Mouse (Mus musculus): ENCODE measurements at regions not wholly inside any gene's neighbourhood (a gene's known extent, or its start where the extent isn't known, plus 50 kb on each side); places are given as distances from the start of the nearest gene placed in this dataset.

DNA sequence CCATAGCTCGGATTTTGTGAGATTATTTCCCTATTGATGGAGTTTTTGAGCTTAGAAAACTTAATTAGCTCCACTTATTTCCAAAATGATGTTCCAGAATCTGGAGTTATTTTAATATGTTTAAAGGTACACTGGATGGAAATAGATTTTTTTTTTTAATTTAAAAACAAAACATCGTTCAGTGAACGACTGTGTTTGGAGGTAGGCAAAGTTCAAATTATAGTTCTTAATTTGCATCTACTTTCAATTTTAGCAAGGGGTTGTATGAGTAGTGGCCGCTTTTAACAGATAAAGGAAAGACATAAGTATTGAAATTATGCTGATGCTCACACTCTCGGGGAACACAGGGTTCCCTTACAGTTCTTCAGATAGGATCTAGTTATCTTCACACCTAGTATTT, 284.6 kb upstream of the Adgrl2 start:
- no peak for TF ChIP-seq CTCF (IDR thresholded peaks at IDR 0.05)
- H3K27ac ChIP-seq, result no peak overlapping the region
- H3K4me3 ChIP-seq, result peak overlapping the region; percentile 32
- intact Hi-C loops (cut with DNase I), result no loop called here
- no peak for DNase-seq

- H3K4me3 ChIP-seq, result peak overlapping the region; percentile 32
- TF ChIP-seq CTCF (IDR thresholded peaks at IDR 0.05), result no peak
- H3K27ac ChIP-seq, result no peak overlapping the region
- no peak for DNase-seq
- intact Hi-C loops (cut with DNase I), result no loop called here
Observed at GRCm38 (mm10) chr3:149273993-149274692, 283.8 kb upstream of the Adgrl2 start.

- no peak; the same call in 1 of the 2 replicates for TF ChIP-seq CTCF (IDR thresholded peaks at IDR 0.05)
- Histone ChIP-seq H3K4me3 (no peak overlapping the region), H3K27ac (no peak overlapping the region)
- intact Hi-C loops (cut with DNase I), result no loop called here
- DNase-seq, result no peak
Observed at GRCm38 (mm10) chr3:149270459-149270858, 280.1 kb upstream of the Adgrl2 start.

DNA sequence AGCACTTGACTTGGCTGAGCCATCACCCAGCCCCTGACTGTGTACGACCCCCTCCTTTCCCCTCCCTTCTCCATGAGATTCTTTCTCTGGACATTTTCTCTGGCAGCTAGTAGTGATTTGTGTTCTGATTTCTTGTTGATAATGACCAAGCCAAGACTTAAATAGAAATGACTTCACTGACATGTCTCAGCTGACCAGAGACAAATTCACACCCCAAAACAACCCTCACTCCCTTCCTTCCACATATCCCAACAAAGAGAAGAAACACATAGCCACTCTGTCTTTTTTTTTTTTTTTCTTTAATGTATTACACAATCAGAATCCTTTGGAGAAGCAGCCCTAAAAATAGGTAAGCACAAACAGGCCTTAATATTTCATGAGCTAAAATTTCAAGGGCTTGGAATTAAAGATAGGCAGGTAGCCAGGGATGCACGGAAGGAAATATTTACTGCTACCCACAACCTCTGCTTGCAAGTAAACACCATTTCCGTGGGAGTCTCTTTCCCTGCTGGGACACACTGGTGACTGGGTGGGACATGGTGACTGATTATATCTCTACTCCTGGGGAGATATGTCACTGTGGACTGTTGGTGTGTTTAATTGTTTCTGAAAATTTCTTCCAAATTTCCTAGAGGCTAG, 272.1 kb upstream of the Adgrl2 start:
- H3K27ac ChIP-seq, result no peak overlapping the region
- no peak overlapping the region for H3K4me3 ChIP-seq
- TF ChIP-seq CTCF (IDR thresholded peaks at IDR 0.05), result no peak
- no peak for DNase-seq
- intact Hi-C loops (cut with DNase I), result no loop called here

DNA sequence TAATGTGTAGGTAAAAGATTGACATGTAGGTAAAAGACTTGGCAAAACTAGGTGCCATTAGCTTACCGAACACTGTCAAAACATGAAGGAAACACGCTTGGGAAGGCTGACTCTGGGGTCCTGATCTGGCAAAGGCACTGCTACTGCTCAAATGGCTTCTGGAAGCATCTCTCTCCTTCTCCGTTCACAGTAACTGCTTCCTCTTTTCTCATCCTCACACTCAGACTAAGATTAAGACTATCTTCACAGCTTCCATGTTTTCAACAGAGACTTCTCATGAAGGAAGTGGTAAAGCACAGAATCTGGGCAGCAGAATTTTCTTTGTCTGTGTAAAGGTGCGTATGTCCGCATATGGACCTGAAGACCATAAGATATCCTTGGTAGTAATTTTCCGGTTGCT, 271.4 kb upstream of the Adgrl2 start:
- H3K27ac ChIP-seq, result no peak overlapping the region
- intact Hi-C loops (cut with DNase I), result no loop called here

DNA sequence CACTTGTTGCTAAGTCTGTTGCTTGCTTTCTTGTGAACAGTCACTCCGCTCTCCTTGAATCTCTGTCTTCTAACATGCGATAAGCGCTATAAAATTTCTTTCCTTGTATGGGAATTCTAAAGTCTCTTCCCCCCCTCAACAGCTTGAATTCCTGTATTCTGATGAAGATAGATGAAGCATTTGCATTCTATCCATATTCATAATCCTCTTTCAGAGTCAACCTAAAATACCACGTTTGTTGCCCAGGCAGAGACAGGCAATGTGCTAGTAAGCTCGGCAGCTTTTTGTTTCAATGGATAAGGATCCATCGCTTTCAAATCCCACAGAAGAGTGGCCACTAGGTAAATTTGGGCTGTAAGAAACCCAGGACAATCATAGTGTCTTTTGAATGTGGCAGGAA, 268.5 kb upstream of the Adgrl2 start:
- no peak for TF ChIP-seq CTCF (IDR thresholded peaks at IDR 0.05)
- intact Hi-C loops (cut with DNase I), result no loop called here
- H3K4me3 ChIP-seq, result no peak overlapping the region
- no peak for DNase-seq
- no peak overlapping the region for H3K27ac ChIP-seq

More for the DNA sequence above, 271.4 kb upstream of the Adgrl2 start:
- no peak for TF ChIP-seq CTCF (IDR thresholded peaks at IDR 0.05)
- DNase-seq, result no peak
- no peak overlapping the region for H3K4me3 ChIP-seq

DNA sequence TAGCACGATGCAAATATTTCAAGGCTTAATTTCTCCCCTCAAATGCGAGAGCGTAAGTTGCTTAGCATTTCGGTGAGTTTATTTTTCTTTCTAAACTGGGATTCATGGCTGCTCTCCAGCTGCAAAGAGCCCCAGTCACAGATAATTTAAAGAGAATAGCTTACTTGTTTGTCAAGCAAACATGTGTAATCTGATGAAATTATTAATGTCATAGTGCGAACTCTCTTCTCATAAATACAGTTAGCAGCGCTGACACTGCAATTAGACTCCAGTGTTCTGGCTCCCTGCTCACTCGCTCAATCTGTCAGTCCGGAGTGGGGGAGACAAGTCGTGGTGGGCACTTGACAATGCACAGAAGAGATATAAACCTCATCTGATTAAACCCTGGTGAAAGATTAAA, 266.5 kb upstream of the Adgrl2 start:
- no peak for DNase-seq
- Histone ChIP-seq H3K27ac (no peak overlapping the region), H3K4me3 (peak overlapping the region; percentile 32)
- no peak for TF ChIP-seq CTCF (IDR thresholded peaks at IDR 0.05)
- intact Hi-C loops (cut with DNase I), result no loop called here

GRCm38 (mm10) chr3:149253080-149253479, 262.7 kb upstream of the Adgrl2 start:
- no peak for DNase-seq
- Histone ChIP-seq H3K4me3 (no peak overlapping the region), H3K27ac (no peak overlapping the region)
- no peak for TF ChIP-seq CTCF (IDR thresholded peaks at IDR 0.05)
- intact Hi-C loops (cut with DNase I), result no loop called here

DNA sequence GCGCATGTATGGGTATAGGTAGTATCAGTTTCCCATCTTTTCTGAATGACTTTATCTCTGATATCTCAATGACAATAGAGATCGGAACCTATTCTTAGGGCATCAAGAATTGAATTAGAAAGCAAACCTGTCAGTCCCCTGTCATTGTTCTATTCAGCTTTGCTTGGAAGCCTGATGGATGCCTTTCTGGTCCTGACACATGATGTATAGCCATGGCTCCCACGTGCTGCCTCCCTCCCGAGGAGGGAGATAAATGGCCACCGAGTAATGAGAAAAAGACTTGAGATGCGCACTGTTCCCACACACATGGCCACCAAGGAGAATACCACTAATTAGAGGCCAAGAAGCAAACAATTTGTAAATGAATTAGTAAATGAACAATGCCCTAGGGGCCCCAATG, 261.8 kb upstream of the Adgrl2 start:
- no peak for DNase-seq
- intact Hi-C loops (cut with DNase I), result no loop called here
- Histone ChIP-seq H3K27ac (no peak overlapping the region), H3K4me3 (no peak overlapping the region)
- TF ChIP-seq CTCF (IDR thresholded peaks at IDR 0.05), result no peak

GRCm38 (mm10) chr3:149247626-149247987, 257.3 kb upstream of the Adgrl2 start:
- no peak overlapping the region for H3K27ac ChIP-seq
- no peak for TF ChIP-seq CTCF (IDR thresholded peaks at IDR 0.05)
- intact Hi-C loops (cut with DNase I), result no loop called here
- H3K4me3 ChIP-seq, result no peak overlapping the region
- DNase-seq, result no peak

- DNase-seq, result no peak
- H3K27ac ChIP-seq, result no peak overlapping the region
- intact Hi-C loops (cut with DNase I), result no loop called here
- H3K4me3 ChIP-seq, result no peak overlapping the region
- no peak for TF ChIP-seq CTCF (IDR thresholded peaks at IDR 0.05)
Observed at GRCm38 (mm10) chr3:149246935-149247625, 256.7 kb upstream of the Adgrl2 start.

- intact Hi-C loops (cut with DNase I), result no loop called here
- Histone ChIP-seq H3K4me3 (no peak overlapping the region), H3K27ac (no peak overlapping the region)
- no peak for TF ChIP-seq CTCF (IDR thresholded peaks at IDR 0.05)
- no peak for DNase-seq
Observed at GRCm38 (mm10) chr3:149239664-149240063, 249.3 kb upstream of the Adgrl2 start.

DNA sequence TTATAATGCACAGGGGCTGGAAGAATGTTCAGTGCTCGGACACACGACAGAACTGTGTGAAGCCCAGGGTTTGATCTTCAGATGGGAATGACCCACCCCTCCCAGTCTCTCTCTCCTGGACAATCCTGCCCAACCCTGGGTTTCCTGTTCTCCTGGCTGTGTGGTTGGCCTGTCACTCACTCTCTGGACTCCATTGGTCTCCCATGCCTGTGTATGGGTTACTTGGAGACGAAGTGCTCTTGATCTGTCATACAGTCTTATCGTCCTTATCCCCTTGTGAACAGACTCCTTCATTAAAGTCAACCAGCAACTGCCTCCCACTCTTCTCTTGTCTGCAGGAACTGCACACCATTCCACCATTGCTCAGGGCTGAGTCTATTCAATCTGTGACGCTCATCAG, 247.7 kb upstream of the Adgrl2 start:
- no peak overlapping the region for H3K27ac ChIP-seq
- no peak for TF ChIP-seq CTCF (IDR thresholded peaks at IDR 0.05)
- no peak for DNase-seq
- intact Hi-C loops (cut with DNase I), result no loop called here
- H3K4me3 ChIP-seq, result no peak overlapping the region

Data from gastrocnemius, adult 2 months (tissue).